Mouse (Mus musculus): Measurements from ENCODE around the gene Ankrd33. TPM values are rescaled to one million over a fixed set of nuclear protein-coding genes. Genes with fewer than 3 reads are reported as not detected.
A peak's percentile ranks its signal among the peaks of the same experiment; 100 is the strongest.

The Ankrd33 gene
- not detected in 2 replicates for polyA plus RNA-seq (2014; fragmentation: Nextera tagmentation; extraction: Ambion mirVana)

GRCm38 (mm10) chr15:101115511-101116110 lies at the start of gene Ankrd33:
Gene Ankrd33, plus strand, starts transcription at chr15:101115755.
- Histone ChIP-seq H3K9me3 (replicated peaks; ENCODE audit: control insufficient read depth, low read length) (no peaks in the 10 kb centered on the region), H3K36me3 (ENCODE audit: control insufficient read depth, insufficient read depth, low read length) (no peaks in the 10 kb centered on the region), H3K9ac (ENCODE audit: low read length) (no peak within 1 kb of the TSS), H3K4me3 (ENCODE audit: low read depth, low read length) (no peak within 1 kb of the TSS), H3K27me3 (replicated peaks; ENCODE audit: control insufficient read depth, insufficient read depth, low read length) (no peaks in the 10 kb centered on the region), H3K4me2 (ENCODE audit: low read length) (no peak within 1 kb of the TSS), H3K27ac (ENCODE audit: low read depth, low read length) (no peak within 1 kb of the TSS), H3K4me1 (ENCODE audit: control insufficient read depth, insufficient read depth, low read length) (no peaks in the 10 kb centered on the region)
- no peak for DNase-seq (ENCODE audit: low spot score)
- WGBS = 81% methylated on average over 5 of the region's 5 CpGs
- no peak for ATAC-seq

- 13% methylated on average over 5 of the region's 6 CpGs for WGBS
- Histone ChIP-seq H3K4me3 (ENCODE audit: low read depth, low read length) (no peak overlapping the region), H3K36me3 (ENCODE audit: control insufficient read depth, insufficient read depth, low read length) (no peaks in the 10 kb centered on the region), H3K27me3 (replicated peaks; ENCODE audit: control insufficient read depth, insufficient read depth, low read length) (no peaks in the 10 kb centered on the region), H3K9ac (ENCODE audit: low read length) (no peak overlapping the region), H3K9me3 (replicated peaks; ENCODE audit: control insufficient read depth, low read length) (no peaks in the 10 kb centered on the region), H3K4me2 (ENCODE audit: low read length) (no peak overlapping the region), H3K27ac (ENCODE audit: low read depth, low read length) (no peak overlapping the region), H3K4me1 (ENCODE audit: control insufficient read depth, insufficient read depth, low read length) (no peaks in the 10 kb centered on the region)
- DNase-seq (ENCODE audit: low spot score) = no peak
- ATAC-seq = peak; percentile 30; the same call in 1 of the 2 replicates
These were observed 49.1 kb upstream of the Ankrd33 start for GRCm38 (mm10) chr15:101066364-101066847.

DNA sequence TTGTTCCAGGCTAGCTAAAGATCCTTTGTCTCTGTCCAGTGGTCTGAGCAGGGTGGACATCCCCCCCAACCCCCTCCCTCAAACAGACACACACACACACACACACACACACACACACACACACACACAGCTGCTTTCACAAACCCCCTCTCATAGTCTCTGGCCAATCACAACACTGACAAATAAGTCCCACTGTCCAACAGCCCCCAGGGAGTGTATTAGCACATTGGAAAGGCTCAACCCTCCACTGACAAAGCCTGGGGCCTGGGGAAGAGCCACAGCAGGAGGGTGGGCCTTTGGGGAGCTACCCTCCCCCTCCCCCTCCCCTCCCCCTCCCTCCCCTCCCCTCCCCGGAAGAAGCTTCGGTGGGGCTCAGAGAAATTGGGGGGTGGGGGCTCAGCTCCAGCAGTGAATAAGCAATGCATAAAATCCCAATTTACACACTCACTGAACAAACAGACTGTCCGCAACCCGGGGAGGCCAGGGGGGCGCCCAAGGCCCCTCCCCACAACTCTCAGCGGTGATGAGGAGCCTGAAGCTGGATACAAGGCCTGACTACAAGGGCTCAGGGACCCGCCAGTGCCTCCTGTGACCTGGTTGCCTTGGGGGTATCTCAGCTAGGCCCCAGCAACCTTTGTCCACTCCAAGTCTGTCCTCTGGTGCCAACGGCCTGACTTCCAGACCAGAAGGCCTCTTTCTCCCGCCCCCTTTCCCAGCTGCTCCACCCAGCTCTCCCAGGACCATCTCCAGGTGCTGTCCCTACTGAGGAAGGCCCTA lies 48.4 kb upstream of the Ankrd33 start:
- H3K9me3 ChIP-seq (replicated peaks; ENCODE audit: control insufficient read depth, low read length) = no peaks in the 10 kb centered on the region
- H3K4me3 ChIP-seq (ENCODE audit: low read depth, low read length) = no peak overlapping the region
- no peaks in the 10 kb centered on the region for H3K36me3 ChIP-seq (ENCODE audit: control insufficient read depth, insufficient read depth, low read length)
- no peak overlapping the region for H3K4me2 ChIP-seq (ENCODE audit: low read length)
- peak overlapping the region; percentile 33; the same call in 1 of the 2 replicates for H3K27ac ChIP-seq (ENCODE audit: low read depth, low read length)
- H3K4me1 ChIP-seq (ENCODE audit: control insufficient read depth, insufficient read depth, low read length) = no peaks in the 10 kb centered on the region
- H3K27me3 ChIP-seq (replicated peaks; ENCODE audit: control insufficient read depth, insufficient read depth, low read length) = no peaks in the 10 kb centered on the region
- DNase-seq (ENCODE audit: low spot score) (no peak), ATAC-seq (peak; percentile 45; the same call in 1 of the 2 replicates)
- H3K9ac ChIP-seq (ENCODE audit: low read length) = no peak overlapping the region
- WGBS = 11% methylated on average over 7 of the region's 9 CpGs

GRCm38 (mm10) chr15:101068029-101068428 lies 47.5 kb upstream of the Ankrd33 start:
- no peak overlapping the region for H3K27ac ChIP-seq (ENCODE audit: low read depth, low read length)
- DNase-seq (ENCODE audit: low spot score) (no peak), ATAC-seq (no peak)
- no peaks in the 10 kb centered on the region for H3K36me3 ChIP-seq (ENCODE audit: control insufficient read depth, insufficient read depth, low read length)
- no peak overlapping the region for H3K4me2 ChIP-seq (ENCODE audit: low read length)
- H3K4me1 ChIP-seq (ENCODE audit: control insufficient read depth, insufficient read depth, low read length) = no peaks in the 10 kb centered on the region
- no peak overlapping the region for H3K9ac ChIP-seq (ENCODE audit: low read length)
- H3K9me3 ChIP-seq (replicated peaks; ENCODE audit: control insufficient read depth, low read length) = no peaks in the 10 kb centered on the region
- no peaks in the 10 kb centered on the region for H3K27me3 ChIP-seq (replicated peaks; ENCODE audit: control insufficient read depth, insufficient read depth, low read length)
- 52% methylated on average over 3 of the region's 3 CpGs for WGBS
- H3K4me3 ChIP-seq (ENCODE audit: low read depth, low read length) = no peak overlapping the region

- no peak for ATAC-seq
- 0 out of 2 replicates have a peak overlapping the region, but pooled peaks have one; percentile 3 for H3K9ac ChIP-seq (ENCODE audit: low read length)
- WGBS = 60% methylated on average over 4 of the region's 4 CpGs
- no peaks in the 10 kb centered on the region for H3K4me1 ChIP-seq (ENCODE audit: control insufficient read depth, insufficient read depth, low read length)
- no peaks in the 10 kb centered on the region for H3K9me3 ChIP-seq (replicated peaks; ENCODE audit: control insufficient read depth, low read length)
- no peak overlapping the region for H3K4me3 ChIP-seq (ENCODE audit: low read depth, low read length)
- no peaks in the 10 kb centered on the region for H3K27me3 ChIP-seq (replicated peaks; ENCODE audit: control insufficient read depth, insufficient read depth, low read length)
- DNase-seq (ENCODE audit: low spot score) = no peak
- no peaks in the 10 kb centered on the region for H3K36me3 ChIP-seq (ENCODE audit: control insufficient read depth, insufficient read depth, low read length)
- H3K4me2 ChIP-seq (ENCODE audit: low read length) = no peak overlapping the region
- no peak overlapping the region for H3K27ac ChIP-seq (ENCODE audit: low read depth, low read length)
These were observed 46.9 kb upstream of the Ankrd33 start for GRCm38 (mm10) chr15:101068671-101069070.

DNA sequence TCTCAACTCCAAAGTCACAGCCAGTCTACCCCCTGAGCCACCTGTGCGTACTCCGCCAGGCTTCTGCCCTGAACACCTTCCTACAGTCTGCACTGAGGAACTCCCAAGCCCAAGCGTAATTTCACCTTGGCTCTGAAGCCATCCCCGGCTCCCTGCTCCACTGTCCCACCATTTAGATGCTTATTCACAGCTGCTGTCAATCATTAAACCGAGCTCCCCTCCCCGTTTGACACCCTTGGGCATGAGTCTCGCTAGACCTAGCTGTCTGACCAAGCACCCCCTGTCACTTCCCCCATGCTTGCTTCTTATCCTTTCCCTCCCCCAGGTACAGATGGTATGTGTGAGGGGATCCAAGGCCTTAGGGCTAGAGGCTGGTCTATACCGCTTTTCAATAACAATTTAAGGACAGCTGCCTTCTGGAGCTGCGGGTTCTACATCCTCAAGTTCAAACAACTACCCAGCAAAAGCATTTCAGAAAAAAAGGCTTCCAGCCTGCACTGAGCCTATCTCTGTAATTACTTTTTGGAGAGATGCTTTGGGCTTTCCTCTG lies 45.8 kb upstream of the Ankrd33 start:
- Histone ChIP-seq H3K9me3 (replicated peaks; ENCODE audit: control insufficient read depth, low read length) (no peaks in the 10 kb centered on the region), H3K4me1 (ENCODE audit: control insufficient read depth, insufficient read depth, low read length) (no peaks in the 10 kb centered on the region), H3K27ac (ENCODE audit: low read depth, low read length) (no peak overlapping the region), H3K4me3 (ENCODE audit: low read depth, low read length) (no peak overlapping the region), H3K9ac (ENCODE audit: low read length) (no peak overlapping the region), H3K27me3 (replicated peaks; ENCODE audit: control insufficient read depth, insufficient read depth, low read length) (no peaks in the 10 kb centered on the region), H3K4me2 (ENCODE audit: low read length) (no peak overlapping the region), H3K36me3 (ENCODE audit: control insufficient read depth, insufficient read depth, low read length) (no peaks in the 10 kb centered on the region)
- no peak for DNase-seq (ENCODE audit: low spot score)
- no peak for ATAC-seq
- 58% methylated on average over 9 of the region's 9 CpGs for WGBS

DNA sequence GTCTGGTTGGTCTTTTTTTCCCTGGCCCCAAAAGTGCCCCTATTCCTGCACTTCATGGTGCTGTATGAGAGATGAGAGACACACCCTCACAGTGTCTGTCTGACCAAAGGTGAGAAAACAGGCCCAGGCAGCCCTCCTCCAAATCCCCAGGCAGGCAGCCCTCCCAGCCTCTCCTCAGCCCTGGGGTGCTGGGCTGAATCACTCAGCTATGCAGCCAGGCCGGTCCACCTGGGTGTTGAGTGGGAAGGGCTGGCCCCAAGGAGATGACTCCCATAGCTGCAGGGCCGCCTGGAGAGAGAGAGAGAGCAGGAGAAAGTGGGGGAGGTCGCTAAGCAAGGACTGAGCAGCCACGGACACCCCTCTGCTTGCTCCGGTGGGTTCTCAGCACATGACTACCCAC lies 44.8 kb upstream of the Ankrd33 start:
- Histone ChIP-seq H3K4me3 (ENCODE audit: low read depth, low read length) (no peak overlapping the region), H3K27me3 (replicated peaks; ENCODE audit: control insufficient read depth, insufficient read depth, low read length) (no peaks in the 10 kb centered on the region), H3K27ac (ENCODE audit: low read depth, low read length) (no peak overlapping the region), H3K9me3 (replicated peaks; ENCODE audit: control insufficient read depth, low read length) (no peaks in the 10 kb centered on the region), H3K4me2 (ENCODE audit: low read length) (no peak overlapping the region), H3K9ac (ENCODE audit: low read length) (no peak overlapping the region), H3K36me3 (ENCODE audit: control insufficient read depth, insufficient read depth, low read length) (no peaks in the 10 kb centered on the region), H3K4me1 (ENCODE audit: control insufficient read depth, insufficient read depth, low read length) (no peaks in the 10 kb centered on the region)
- no peak for DNase-seq (ENCODE audit: low spot score)
- no peak for ATAC-seq
- WGBS = 38% methylated on average over 5 of the region's 5 CpGs

DNA sequence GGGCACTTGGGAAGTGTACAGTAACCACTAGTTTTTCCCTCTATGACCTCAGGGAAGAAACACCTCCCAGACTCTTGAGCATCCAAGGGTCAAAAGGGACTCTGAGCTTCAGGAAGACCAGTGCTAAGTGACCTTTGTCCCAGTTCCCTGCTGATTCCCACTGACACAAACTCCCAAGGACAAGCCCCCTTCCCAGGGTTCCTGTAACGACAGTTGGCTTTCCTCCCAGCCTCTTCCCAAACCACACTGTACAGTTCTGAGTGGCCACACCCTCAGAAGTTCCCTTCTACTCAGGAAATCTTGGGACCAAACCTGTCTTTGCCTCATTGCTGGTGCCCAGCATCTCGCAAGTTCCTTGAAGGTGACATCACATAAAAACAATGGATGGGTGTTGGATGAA lies 42.8 kb upstream of the Ankrd33 start:
- DNase-seq (ENCODE audit: low spot score) (no peak), ATAC-seq (no peak)
- no peak overlapping the region for H3K9ac ChIP-seq (ENCODE audit: low read length)
- no peaks in the 10 kb centered on the region for H3K9me3 ChIP-seq (replicated peaks; ENCODE audit: control insufficient read depth, low read length)
- 74% methylated on average over 2 of the region's 2 CpGs for WGBS
- H3K4me3 ChIP-seq (ENCODE audit: low read depth, low read length) = no peak overlapping the region
- H3K4me1 ChIP-seq (ENCODE audit: control insufficient read depth, insufficient read depth, low read length) = peaks cover 7% of the 10 kb centered on the region; the same call in 1 of the 2 replicates
- H3K27ac ChIP-seq (ENCODE audit: low read depth, low read length) = no peak overlapping the region
- no peak overlapping the region for H3K4me2 ChIP-seq (ENCODE audit: low read length)
- peaks cover 8% of the 10 kb centered on the region; the same call in 1 of the 2 replicates for H3K27me3 ChIP-seq (replicated peaks; ENCODE audit: control insufficient read depth, insufficient read depth, low read length)
- H3K36me3 ChIP-seq (ENCODE audit: control insufficient read depth, insufficient read depth, low read length) = no peaks in the 10 kb centered on the region
